ENCODE assay signal across 15 mouse cellular contexts in genomic region chr1:135227339-135227950, GRCm38 (mm10). TPM values are rescaled to one million over a fixed set of nuclear protein-coding genes. Genes with fewer than 3 reads are reported as not detected.
DNase-seq lines count a peak whose midpoint lies in the region; ATAC-seq and TF ChIP-seq lines count a peak whose summit lies in the region.
"Had no signal": no experiment of that assay in that cellular context is flagged by ENCODE, and none has a peak within 500 bp of the region (broad histone marks: within the 10 kb centered on the region; RNA-seq: fewer than 3 reads in every experiment).

No protein-coding gene starts in this region.

- H3K4me2 ChIP-seq in kidney, embryonic 16.5 days (replicated peaks; ENCODE audit: low read depth, low read length), result no peak overlapping the region
- H3K4me2 ChIP-seq in hindbrain, embryonic 14.5 days (replicated peaks), result no peak overlapping the region

- peak; percentile 40 for DNase-seq in cerebellum, adult 9-11 months
- DNase-seq in cerebellum, postnatal 4 days (ENCODE audit: low spot score in 2 of 2), result no peak
- DNase-seq in lung, postnatal 25 days (ENCODE audit: low spot score), result peak; percentile 85
- peak; percentile 56 for DNase-seq in urinary bladder, postnatal 25 days (ENCODE audit: low spot score)
- DNase-seq in spleen, postnatal 14 days (ENCODE audit: low spot score in 2 of 2), result no peak
- DNase-seq in hindbrain, embryonic 14.5 days (ENCODE audit: low spot score), result no peak
- DNase-seq in heart, adult 2 months, result no peak
- DNase-seq: adrenal gland, adult 8-10 months; gastrocnemius, postnatal 14 days had no signal

- no peak overlapping the region for H3K4me3 ChIP-seq in kidney, embryonic 16.5 days (ENCODE audit: low read length)
- no peak overlapping the region for H3K4me3 ChIP-seq in hindbrain, embryonic 14.5 days (replicated peaks; ENCODE audit: low read length)
- no peak overlapping the region for H3K4me3 ChIP-seq in heart, adult 2 months
- H3K4me3 ChIP-seq: erythroblast, embryonic 14.5 days had no signal

- TF ChIP-seq EP300 in heart, adult 2 months (IDR thresholded peaks at IDR 0.05; ENCODE audit: insufficient read depth, low read depth, low read length), result no peak

- intact Hi-C loops in heart, adult 2 months (cut with DNase I), result no loop called here

- H3K4me1 ChIP-seq in kidney, embryonic 16.5 days (ENCODE audit: insufficient read depth, low read length), result 0 out of 2 replicates have a peak, but pooled peaks cover 4% of the 10 kb centered on the region
- no peaks in the 10 kb centered on the region for H3K4me1 ChIP-seq in hindbrain, embryonic 14.5 days (replicated peaks; ENCODE audit: control insufficient read depth, insufficient read depth, low read length)
- H3K4me1 ChIP-seq in heart, adult 2 months (ENCODE audit: control insufficient read depth, insufficient read depth, low read length), result no peaks in the 10 kb centered on the region

- no peaks in the 10 kb centered on the region for H3K27me3 ChIP-seq in kidney, embryonic 16.5 days (ENCODE audit: insufficient read depth, low read length)
- H3K27me3 ChIP-seq in hindbrain, embryonic 14.5 days (ENCODE audit: control insufficient read depth, insufficient read depth, low read length), result no peaks in the 10 kb centered on the region
- no peaks in the 10 kb centered on the region for H3K27me3 ChIP-seq in heart, adult 2 months (ENCODE audit: control insufficient read depth, insufficient read depth, low read length)

- 83% methylated on average over 13 of the region's 13 CpGs for WGBS in kidney, embryonic 16.5 days
- 84% methylated on average over 13 of the region's 13 CpGs for WGBS in hindbrain, embryonic 14.5 days
- WGBS in heart, adult 2 months, result 84% methylated on average over 13 of the region's 13 CpGs

- no peaks in the 10 kb centered on the region for H3K36me3 ChIP-seq in kidney, embryonic 16.5 days (ENCODE audit: insufficient read depth, low read length)
- no peaks in the 10 kb centered on the region for H3K36me3 ChIP-seq in hindbrain, embryonic 14.5 days (replicated peaks; ENCODE audit: control insufficient read depth, insufficient read depth)
- H3K36me3 ChIP-seq in heart, adult 2 months (ENCODE audit: control insufficient read depth, insufficient read depth, low read length), result no peaks in the 10 kb centered on the region

- H3K9ac ChIP-seq in kidney, embryonic 16.5 days (replicated peaks; ENCODE audit: low read length), result no peak overlapping the region
- H3K9ac ChIP-seq in hindbrain, embryonic 14.5 days, result no peak overlapping the region
- H3K9ac ChIP-seq in heart, adult 2 months (ENCODE audit: low read depth, low read length), result no peak overlapping the region

- TF ChIP-seq POLR2A in heart, adult 2 months (IDR thresholded peaks at IDR 0.05; ENCODE audit: insufficient read depth, low read depth, low read length), result no peak

- ATAC-seq in kidney, embryonic 16.5 days (ENCODE audit: low FRiP score, low TSS enrichment), result 0 out of 2 replicates have a peak, but pooled peaks have one; percentile 49
- ATAC-seq in hindbrain, embryonic 14.5 days (ENCODE audit: low FRiP score), result no peak

- no peaks in the 10 kb centered on the region for H3K9me3 ChIP-seq in kidney, embryonic 16.5 days (ENCODE audit: low read length)
- no peaks in the 10 kb centered on the region for H3K9me3 ChIP-seq in hindbrain, embryonic 14.5 days (ENCODE audit: control insufficient read depth, low read length)

- H3K27ac ChIP-seq in kidney, embryonic 16.5 days (ENCODE audit: low read length), result no peak overlapping the region
- no peak overlapping the region for H3K27ac ChIP-seq in hindbrain, embryonic 14.5 days
- no peak overlapping the region for H3K27ac ChIP-seq in heart, adult 2 months
- H3K27ac ChIP-seq: kidney, postnatal 0 days; macrophage had no signal

- H3K79me2 ChIP-seq in heart, adult 2 months (replicated peaks; ENCODE audit: control insufficient read depth, insufficient read depth, low read length), result no peaks in the 10 kb centered on the region

- TF ChIP-seq CTCF in heart, adult 2 months (IDR thresholded peaks at IDR 0.05), result no peak

RNA-seq across cellular contexts. Expression of gene Elf3, which starts 30.9 kb away (rescaled TPM):
- polyA plus RNA-seq in kidney, embryonic 16.5 days (2015; fragmentation: Nextera tagmentation; extraction: Ambion mirVana), result 41.8 and 44.1 TPM in 2 replicates
- 0.09 and 0.14 TPM in 2 replicates for polyA plus RNA-seq in hindbrain, embryonic 14.5 days (2014; fragmentation: Nextera tagmentation; extraction: Ambion mirVana)
- total RNA-seq in heart, adult 2 months (2021), result not detected
- 2.0 TPM in 1 of 2 replicates, not detected in the other for polyA plus RNA-seq in heart, adult 2 months (2012; rRNA removed)
- total RNA-seq: left cerebral cortex, postnatal 36 days had no signal
- polyA plus RNA-seq: erythroblast, embryonic 14.5 days; macrophage had no signal

RNA-seq across cellular contexts. Expression of gene Rnpep, which starts 56.4 kb away (rescaled TPM):
- polyA plus RNA-seq in kidney, embryonic 16.5 days (2015; fragmentation: Nextera tagmentation; extraction: Ambion mirVana), result 89.8 and 91.8 TPM in 2 replicates
- polyA plus RNA-seq in hindbrain, embryonic 14.5 days (2014; fragmentation: Nextera tagmentation; extraction: Ambion mirVana), result 96.1 and 101 TPM in 2 replicates
- total RNA-seq in heart, adult 2 months (2021), result 10 to 100 TPM; 20.0 to 22.6 TPM
- 14.0 and 14.4 TPM in 2 replicates for polyA plus RNA-seq in heart, adult 2 months (2012; rRNA removed)

RNA-seq across cellular contexts. Expression of gene Gpr37l1, which starts 60.0 kb away (rescaled TPM):
- polyA plus RNA-seq in kidney, embryonic 16.5 days (2015; fragmentation: Nextera tagmentation; extraction: Ambion mirVana), result 0.10 TPM in 1 of 2 replicates, not detected in the other
- 0.68 and 1.5 TPM in 2 replicates for polyA plus RNA-seq in hindbrain, embryonic 14.5 days (2014; fragmentation: Nextera tagmentation; extraction: Ambion mirVana)
- under 1 TPM; 0.97 to 0.98 TPM for total RNA-seq in heart, adult 2 months (2021)
- 2.3 and 3.6 TPM in 2 replicates for polyA plus RNA-seq in heart, adult 2 months (2012; rRNA removed)
- polyA plus RNA-seq: erythroblast, embryonic 14.5 days; heart, postnatal 0 days; kidney, postnatal 0 days; macrophage had no signal

Comparison
In these comparisons a context has a peak if more than half of its experiments do, and no peak if none do; other contexts are left out.
1. DNase-seq: peak in cerebellum, adult 9-11 months (single experiment), lung, postnatal 25 days (single experiment) and urinary bladder, postnatal 25 days (single experiment); none in cerebellum, postnatal 4 days (0 of 2), spleen, postnatal 14 days (0 of 2), hindbrain, embryonic 14.5 days (single experiment) and heart, adult 2 months (0 of 2).
2. RNA of gene Elf3, which starts 30.9 kb away (polyA plus RNA-seq): 41.8 to 44.1 TPM in kidney, embryonic 16.5 days; 2.0 TPM in heart, adult 2 months and 0.09 to 0.14 TPM in hindbrain, embryonic 14.5 days; every median in the first group is over 10 times any median in the second.